Comparison of ENCODE assay signal across 9 mouse cellular contexts in the genomic region with DNA sequence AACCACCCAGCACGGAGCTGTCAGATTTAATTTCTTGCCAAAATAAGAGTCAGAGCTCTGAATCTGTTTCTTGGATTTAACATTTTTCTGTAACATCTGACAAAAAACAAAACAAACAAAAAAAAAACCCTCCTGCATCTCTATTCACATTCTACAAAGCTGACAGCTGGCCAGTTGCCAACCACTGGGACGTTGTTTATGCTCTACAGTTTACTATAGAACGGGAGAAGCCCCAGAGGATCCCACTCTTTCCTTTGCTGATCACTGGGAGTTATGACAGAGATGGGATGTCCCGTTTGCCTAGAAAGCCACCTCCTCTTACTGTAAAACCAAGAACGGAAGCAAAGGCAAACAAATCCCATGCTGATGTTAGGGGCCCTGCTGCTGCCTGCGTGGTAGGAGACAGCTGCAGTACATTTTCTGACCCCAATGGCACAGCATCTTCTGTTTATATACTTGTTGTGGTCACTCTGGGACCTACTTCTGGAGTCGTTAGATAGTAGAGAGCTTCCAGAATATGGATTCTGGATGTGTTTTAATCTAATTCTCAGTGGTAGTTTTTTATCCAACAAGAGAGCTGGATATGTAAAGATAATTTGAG.
A peak's percentile ranks its signal among the peaks of the same experiment; 100 is the strongest.
DNase-seq lines count a peak whose midpoint lies in the region; ATAC-seq lines count a peak whose summit lies in the region.
"Had no signal": no experiment of that assay in that cellular context is flagged by ENCODE, and none has a peak within 500 bp of the region (broad histone marks: within the 10 kb centered on the region; RNA-seq: fewer than 3 reads in every experiment).

No protein-coding gene starts in this region.

- H3K36me3 ChIP-seq in forebrain, embryonic 14.5 days (ENCODE audit: control insufficient read depth, insufficient read depth, low read length) = no peaks in the 10 kb centered on the region
- H3K36me3 ChIP-seq in forebrain, embryonic 11.5 days (ENCODE audit: control insufficient read depth, insufficient read depth, low read length) = no peaks in the 10 kb centered on the region
- no peaks in the 10 kb centered on the region for H3K36me3 ChIP-seq in kidney, embryonic 14.5 days (ENCODE audit: control insufficient read depth, insufficient read depth, low read length)

- no peaks in the 10 kb centered on the region; the same call in 1 of the 2 replicates for H3K4me1 ChIP-seq in forebrain, embryonic 14.5 days (ENCODE audit: control insufficient read depth, insufficient read depth, low read length)
- no peaks in the 10 kb centered on the region for H3K4me1 ChIP-seq in forebrain, embryonic 11.5 days (replicated peaks; ENCODE audit: control insufficient read depth, insufficient read depth, low read length)
- H3K4me1 ChIP-seq in kidney, embryonic 14.5 days (ENCODE audit: control insufficient read depth, insufficient read depth, low read length) = no peaks in the 10 kb centered on the region

- whole genome bisulfite sequencing in forebrain, embryonic 14.5 days = 28% methylated on average over 7 of the region's 7 CpGs
- 65% methylated on average over 7 of the region's 7 CpGs for WGBS in forebrain, embryonic 11.5 days
- 38% methylated on average over 7 of the region's 7 CpGs for WGBS in kidney, embryonic 14.5 days

- H3K4me3 ChIP-seq in forebrain, embryonic 14.5 days (ENCODE audit: low read depth, low read length) = no peak overlapping the region
- H3K4me3 ChIP-seq in forebrain, embryonic 11.5 days (ENCODE audit: low read depth, low read length) = no peak overlapping the region
- no peak overlapping the region for H3K4me3 ChIP-seq in kidney, embryonic 14.5 days (ENCODE audit: low read length)

- no peak overlapping the region for H3K4me2 ChIP-seq in forebrain, embryonic 14.5 days (ENCODE audit: low read length)
- no peak overlapping the region for H3K4me2 ChIP-seq in forebrain, embryonic 11.5 days (ENCODE audit: low read depth, low read length, severe bottlenecking)
- no peak overlapping the region for H3K4me2 ChIP-seq in kidney, embryonic 14.5 days (replicated peaks; ENCODE audit: low read depth, low read length)

- no peak for ATAC-seq in forebrain, embryonic 14.5 days
- no peak for ATAC-seq in forebrain, embryonic 11.5 days (replicated peaks; ENCODE audit: low FRiP score)
- ATAC-seq in kidney, embryonic 14.5 days (ENCODE audit: low FRiP score, low TSS enrichment) = peak; percentile 35; the same call in 1 of the 2 replicates
- no peak for ATAC-seq in erythroblast, adult 5-6 weeks (replicated peaks; ENCODE audit: low FRiP score, poor library complexity, severe bottlenecking)

- H3K27ac ChIP-seq in forebrain, embryonic 14.5 days (ENCODE audit: low read depth, low read length) = no peak overlapping the region
- no peak overlapping the region for H3K27ac ChIP-seq in forebrain, embryonic 11.5 days (ENCODE audit: low read depth, low read length)
- no peak overlapping the region; the same call in 1 of the 2 replicates for H3K27ac ChIP-seq in kidney, embryonic 14.5 days (ENCODE audit: low read depth, low read length)

- H3K9me3 ChIP-seq in forebrain, embryonic 14.5 days (replicated peaks; ENCODE audit: control insufficient read depth, low read length) = no peaks in the 10 kb centered on the region
- H3K9me3 ChIP-seq in forebrain, embryonic 11.5 days (ENCODE audit: control insufficient read depth, low read length) = no peaks in the 10 kb centered on the region
- H3K9me3 ChIP-seq in kidney, embryonic 14.5 days (ENCODE audit: control insufficient read depth, low read length) = peaks cover 4% of the 10 kb centered on the region; the same call in 1 of the 2 replicates

- peak; percentile 61 for DNase-seq in forebrain, embryonic 14.5 days (ENCODE audit: low spot score)
- DNase-seq in forebrain, embryonic 11.5 days (ENCODE audit: low spot score) = no peak
- DNase-seq in kidney, adult 11 months = no peak
- DNase-seq in right cerebral cortex, postnatal 4 days = peak; percentile 37
- no peak for DNase-seq in right cerebral cortex, postnatal 14 days
- DNase-seq in layer of hippocampus, adult 9-10 months (ENCODE audit: low spot score) = no peak
- DNase-seq: liver had no signal

- no peak overlapping the region for H3K9ac ChIP-seq in forebrain, embryonic 14.5 days (ENCODE audit: low read length)
- no peak overlapping the region for H3K9ac ChIP-seq in forebrain, embryonic 11.5 days (ENCODE audit: low read length)
- H3K9ac ChIP-seq in kidney, embryonic 14.5 days (ENCODE audit: low read depth, low read length) = no peak overlapping the region

- H3K27me3 ChIP-seq in forebrain, embryonic 14.5 days (replicated peaks; ENCODE audit: control insufficient read depth, insufficient read depth, low read length) = no peaks in the 10 kb centered on the region
- H3K27me3 ChIP-seq in forebrain, embryonic 11.5 days (ENCODE audit: control insufficient read depth, insufficient read depth, low read length) = no peaks in the 10 kb centered on the region
- no peaks in the 10 kb centered on the region for H3K27me3 ChIP-seq in kidney, embryonic 14.5 days (ENCODE audit: control insufficient read depth, insufficient read depth, low read length)

Comparison
In these comparisons a context has a peak if more than half of its experiments do, and no peak if none do; other contexts are left out.
1. DNase-seq: peak in forebrain, embryonic 14.5 days (single experiment) and right cerebral cortex, postnatal 4 days (single experiment); none in forebrain, embryonic 11.5 days (single experiment), kidney, adult 11 months (single experiment), right cerebral cortex, postnatal 14 days (single experiment) and layer of hippocampus, adult 9-10 months (single experiment).